Mouse (Mus musculus): ENCODE measurements around the gene Hnrnpul1. TPM values are rescaled to one million over a fixed set of nuclear protein-coding genes. Genes with fewer than 3 reads are reported as not detected.
"Not testable (repeated sequence)": the region's sequence is repeated elsewhere in the genome, so short reads cannot be mapped to it uniquely, and the experiment has no call there.

Gene Hnrnpul1
- 35.4 and 39.6 TPM in 2 replicates for polyA plus RNA-seq (2015; fragmentation: Nextera tagmentation; extraction: Ambion mirVana)

GRCm38 (mm10) chr7:25754738-25755467 lies at the start of gene Hnrnpul1:
Hnrnpul1 (minus strand) TSS chr7:25754757.
- peak; percentile 94 for ATAC-seq (ENCODE audit: insufficient read depth, low FRiP score)
- H3K27me3 ChIP-seq (ENCODE audit: control insufficient read depth, insufficient read depth, low read length): no peaks in the 10 kb centered on the region
- 0 out of 2 replicates have a peak, but pooled peaks cover 5% of the 10 kb centered on the region for H3K36me3 ChIP-seq (ENCODE audit: control insufficient read depth, insufficient read depth, low read length)
- H3K4me3 ChIP-seq (replicated peaks; ENCODE audit: low read length): peak within 1 kb of the TSS; percentile 94
- H3K27ac ChIP-seq (ENCODE audit: low read length): peak within 1 kb of the TSS; percentile 99
- H3K9ac ChIP-seq (ENCODE audit: low read length): peak within 1 kb of the TSS; percentile 98
- peak within 1 kb of the TSS; percentile 97 for H3K4me2 ChIP-seq (ENCODE audit: low read depth, low read length)
- H3K4me1 ChIP-seq (ENCODE audit: control insufficient read depth, insufficient read depth, low read length): peaks cover 16% of the 10 kb centered on the region
- under 1% methylated on average over 55 of the region's 55 CpGs for WGBS
- no peaks in the 10 kb centered on the region for H3K9me3 ChIP-seq (replicated peaks; ENCODE audit: control insufficient read depth, low read length)

GRCm38 (mm10) chr7:25803460-25803859 lies 48.9 kb upstream of the Hnrnpul1 start:
- peaks cover 9% of the 10 kb centered on the region for H3K4me1 ChIP-seq (ENCODE audit: control insufficient read depth, insufficient read depth, low read length)
- H3K4me3 ChIP-seq (replicated peaks; ENCODE audit: low read length): no peak overlapping the region
- WGBS: 74% methylated on average over 13 of the region's 13 CpGs
- no peak for ATAC-seq (ENCODE audit: insufficient read depth, low FRiP score)
- H3K9ac ChIP-seq (ENCODE audit: low read length): no peak overlapping the region; the same call in 1 of the 2 replicates
- H3K4me2 ChIP-seq (ENCODE audit: low read depth, low read length): no peak overlapping the region
- H3K27ac ChIP-seq (ENCODE audit: low read length): peak overlapping the region; percentile 86; the same call in 1 of the 2 replicates
- H3K36me3 ChIP-seq (ENCODE audit: control insufficient read depth, insufficient read depth, low read length): no peaks in the 10 kb centered on the region
- H3K9me3 ChIP-seq (replicated peaks; ENCODE audit: control insufficient read depth, low read length): no peaks in the 10 kb centered on the region
- H3K27me3 ChIP-seq (ENCODE audit: control insufficient read depth, insufficient read depth, low read length): no peaks in the 10 kb centered on the region

- H3K27ac ChIP-seq (ENCODE audit: low read length): peak overlapping the region; percentile 86
- H3K9me3 ChIP-seq (replicated peaks; ENCODE audit: control insufficient read depth, low read length): no peaks in the 10 kb centered on the region
- peak overlapping the region; percentile 47 for H3K9ac ChIP-seq (ENCODE audit: low read length)
- no peaks in the 10 kb centered on the region for H3K36me3 ChIP-seq (ENCODE audit: control insufficient read depth, insufficient read depth, low read length)
- H3K4me1 ChIP-seq (ENCODE audit: control insufficient read depth, insufficient read depth, low read length): peaks cover 9% of the 10 kb centered on the region
- no peaks in the 10 kb centered on the region for H3K27me3 ChIP-seq (ENCODE audit: control insufficient read depth, insufficient read depth, low read length)
- 27% methylated on average over 24 of the region's 24 CpGs for WGBS
- H3K4me3 ChIP-seq (replicated peaks; ENCODE audit: low read length): peak overlapping the region; percentile 23; the same call in 1 of the 2 replicates
- ATAC-seq (ENCODE audit: insufficient read depth, low FRiP score): peak; percentile 75
- H3K4me2 ChIP-seq (ENCODE audit: low read depth, low read length): peak overlapping the region; percentile 40
Observed at GRCm38 (mm10) chr7:25802241-25803125, 47.9 kb upstream of the Hnrnpul1 start.

GRCm38 (mm10) chr7:25801031-25801430 lies 46.5 kb upstream of the Hnrnpul1 start:
- H3K4me3 ChIP-seq (replicated peaks; ENCODE audit: low read length): no peak overlapping the region
- peaks cover 9% of the 10 kb centered on the region for H3K4me1 ChIP-seq (ENCODE audit: control insufficient read depth, insufficient read depth, low read length)
- WGBS: 93% methylated on average over 6 of the region's 6 CpGs
- H3K27ac ChIP-seq (ENCODE audit: low read length): no peak overlapping the region
- ATAC-seq (ENCODE audit: insufficient read depth, low FRiP score): no peak
- no peaks in the 10 kb centered on the region for H3K9me3 ChIP-seq (replicated peaks; ENCODE audit: control insufficient read depth, low read length)
- no peaks in the 10 kb centered on the region for H3K27me3 ChIP-seq (ENCODE audit: control insufficient read depth, insufficient read depth, low read length)
- H3K4me2 ChIP-seq (ENCODE audit: low read depth, low read length): no peak overlapping the region
- no peaks in the 10 kb centered on the region for H3K36me3 ChIP-seq (ENCODE audit: control insufficient read depth, insufficient read depth, low read length)
- H3K9ac ChIP-seq (ENCODE audit: low read length): no peak overlapping the region

GRCm38 (mm10) chr7:25799369-25799768 lies 44.8 kb upstream of the Hnrnpul1 start:
- WGBS: 63% methylated on average over 1 of the region's 1 CpGs
- H3K27me3 ChIP-seq (ENCODE audit: control insufficient read depth, insufficient read depth, low read length): no peaks in the 10 kb centered on the region
- no peak overlapping the region for H3K27ac ChIP-seq (ENCODE audit: low read length)
- no peak overlapping the region for H3K9ac ChIP-seq (ENCODE audit: low read length)
- no peaks in the 10 kb centered on the region for H3K9me3 ChIP-seq (replicated peaks; ENCODE audit: control insufficient read depth, low read length)
- no peak overlapping the region for H3K4me2 ChIP-seq (ENCODE audit: low read depth, low read length)
- no peak overlapping the region for H3K4me3 ChIP-seq (replicated peaks; ENCODE audit: low read length)
- H3K4me1 ChIP-seq (ENCODE audit: control insufficient read depth, insufficient read depth, low read length): peaks cover 5% of the 10 kb centered on the region
- no peak for ATAC-seq (ENCODE audit: insufficient read depth, low FRiP score)
- H3K36me3 ChIP-seq (ENCODE audit: control insufficient read depth, insufficient read depth, low read length): no peaks in the 10 kb centered on the region

- no peak for ATAC-seq (ENCODE audit: insufficient read depth, low FRiP score)
- no peak overlapping the region for H3K9ac ChIP-seq (ENCODE audit: low read length)
- H3K27me3 ChIP-seq (ENCODE audit: control insufficient read depth, insufficient read depth, low read length): no peaks in the 10 kb centered on the region
- 87% methylated on average over 2 of the region's 2 CpGs for WGBS
- H3K4me1 ChIP-seq (ENCODE audit: control insufficient read depth, insufficient read depth, low read length): peaks cover 5% of the 10 kb centered on the region
- H3K4me3 ChIP-seq (replicated peaks; ENCODE audit: low read length): no peak overlapping the region
- no peaks in the 10 kb centered on the region for H3K9me3 ChIP-seq (replicated peaks; ENCODE audit: control insufficient read depth, low read length)
- H3K4me2 ChIP-seq (ENCODE audit: low read depth, low read length): no peak overlapping the region
- no peak overlapping the region for H3K27ac ChIP-seq (ENCODE audit: low read length)
- no peaks in the 10 kb centered on the region for H3K36me3 ChIP-seq (ENCODE audit: control insufficient read depth, insufficient read depth, low read length)
Observed at GRCm38 (mm10) chr7:25798540-25798939, 44.0 kb upstream of the Hnrnpul1 start.

GRCm38 (mm10) chr7:25794775-25795174 lies 40.2 kb upstream of the Hnrnpul1 start:
- WGBS: 82% methylated on average over 8 of the region's 8 CpGs

GRCm38 (mm10) chr7:25793679-25794078 lies 39.1 kb upstream of the Hnrnpul1 start:
- Histone ChIP-seq H3K36me3 (ENCODE audit: control insufficient read depth, insufficient read depth, low read length) (no peaks in the 10 kb centered on the region), H3K4me3 (replicated peaks; ENCODE audit: low read length) (no peak overlapping the region), H3K27ac (ENCODE audit: low read length) (no peak overlapping the region), H3K9ac (ENCODE audit: low read length) (no peak overlapping the region), H3K9me3 (replicated peaks; ENCODE audit: control insufficient read depth, low read length) (no peaks in the 10 kb centered on the region), H3K27me3 (ENCODE audit: control insufficient read depth, insufficient read depth, low read length) (no peaks in the 10 kb centered on the region), H3K4me1 (ENCODE audit: control insufficient read depth, insufficient read depth, low read length) (peaks cover 11% of the 10 kb centered on the region), H3K4me2 (ENCODE audit: low read depth, low read length) (no peak overlapping the region)
- WGBS: 55% methylated on average over 3 of the region's 3 CpGs
- no peak for ATAC-seq (ENCODE audit: insufficient read depth, low FRiP score)

More at GRCm38 (mm10) chr7:25794775-25795174, 40.2 kb upstream of the Hnrnpul1 start:
- Histone ChIP-seq H3K27ac (ENCODE audit: low read length) (no peak overlapping the region), H3K9me3 (replicated peaks; ENCODE audit: control insufficient read depth, low read length) (no peaks in the 10 kb centered on the region), H3K27me3 (ENCODE audit: control insufficient read depth, insufficient read depth, low read length) (no peaks in the 10 kb centered on the region), H3K4me3 (replicated peaks; ENCODE audit: low read length) (no peak overlapping the region), H3K9ac (ENCODE audit: low read length) (no peak overlapping the region), H3K4me1 (ENCODE audit: control insufficient read depth, insufficient read depth, low read length) (peaks cover 5% of the 10 kb centered on the region; the same call in 1 of the 2 replicates), H3K4me2 (ENCODE audit: low read depth, low read length) (no peak overlapping the region), H3K36me3 (ENCODE audit: control insufficient read depth, insufficient read depth, low read length) (no peaks in the 10 kb centered on the region)
- no peak for ATAC-seq (ENCODE audit: insufficient read depth, low FRiP score)

GRCm38 (mm10) chr7:25792966-25793365 lies 38.4 kb upstream of the Hnrnpul1 start:
- H3K27ac ChIP-seq (ENCODE audit: low read length); H3K27me3 ChIP-seq (ENCODE audit: control insufficient read depth, insufficient read depth, low read length); H3K4me3 ChIP-seq (replicated peaks; ENCODE audit: low read length); H3K36me3 ChIP-seq (ENCODE audit: control insufficient read depth, insufficient read depth, low read length); H3K9ac ChIP-seq (ENCODE audit: low read length); H3K4me2 ChIP-seq (ENCODE audit: low read depth, low read length); H3K9me3 ChIP-seq (replicated peaks; ENCODE audit: control insufficient read depth, low read length); ATAC-seq (ENCODE audit: insufficient read depth, low FRiP score): not testable (repeated sequence)
- 69% methylated on average over 9 of the region's 9 CpGs for WGBS
- H3K4me1 ChIP-seq (ENCODE audit: control insufficient read depth, insufficient read depth, low read length): peaks cover 11% of the 10 kb centered on the region
